ENCODE assay signal across 28 mouse cellular contexts in the genomic region with DNA sequence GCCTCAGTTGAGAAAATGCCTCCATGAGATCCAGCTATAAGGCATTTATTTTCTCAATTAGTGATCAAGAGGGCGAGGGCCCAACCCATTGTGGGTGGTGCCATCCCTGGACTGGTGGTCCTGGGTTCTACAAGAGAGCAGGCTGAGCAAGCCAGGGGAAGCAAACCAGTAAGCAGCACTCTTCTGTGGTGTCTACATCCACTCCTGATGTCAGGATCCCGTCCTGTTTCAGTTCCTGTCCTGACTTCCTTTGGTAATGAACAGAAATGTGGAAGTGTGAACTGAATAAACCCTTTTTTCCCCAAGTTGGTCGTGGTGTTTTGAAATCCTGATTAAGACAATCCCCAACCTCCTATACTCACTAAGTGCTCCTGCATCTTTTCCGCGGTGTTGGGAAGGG. TPM values are rescaled to one million over a fixed set of nuclear protein-coding genes. Genes with fewer than 3 reads are reported as not detected.
A peak's percentile ranks its signal among the peaks of the same experiment; 100 is the strongest.
DNase-seq lines count a peak whose midpoint lies in the region; ATAC-seq and TF ChIP-seq lines count a peak whose summit lies in the region.
"Had no signal": no experiment of that assay in that cellular context is flagged by ENCODE, and none has a peak within 500 bp of the region (broad histone marks: within the 10 kb centered on the region; RNA-seq: fewer than 3 reads in every experiment).

No protein-coding gene starts in this region.

- 28% methylated on average over 5 of the region's 5 CpGs for WGBS in bone marrow, adult 2 months
- 54% methylated on average over 5 of the region's 5 CpGs for WGBS in forebrain, embryonic 12.5 days

- H3K4me3 ChIP-seq in bone marrow, adult 2 months (replicated peaks; ENCODE audit: control insufficient read depth, low read depth, low read length): peak overlapping the region; percentile 31
- no peak overlapping the region for H3K4me3 ChIP-seq in forebrain, embryonic 12.5 days (replicated peaks)
- H3K4me3 ChIP-seq: embryonic facial prominence, embryonic 10.5 days; heart, adult 2 months; heart, embryonic 13.5 days; hindbrain, embryonic 12.5 days; kidney, embryonic 15.5 days; midbrain, embryonic 15.5 days; myocyte; neural tube, embryonic 13.5 days had no signal

- H3K4me2 ChIP-seq in forebrain, embryonic 12.5 days: no peak overlapping the region
- H3K4me2 ChIP-seq: hindbrain, embryonic 12.5 days; kidney, embryonic 15.5 days; midbrain, embryonic 15.5 days; neural tube, embryonic 13.5 days had no signal

- no peak for TF ChIP-seq CTCF in bone marrow, adult 2 months (IDR thresholded peaks at IDR 0.05; ENCODE audit: control insufficient read depth, insufficient read depth, low read length)

- TF ChIP-seq POLR2A in bone marrow, adult 2 months (IDR thresholded peaks at IDR 0.05; ENCODE audit: borderline replicate concordance, control insufficient read depth, low read depth, low read length): no peak

- peak; percentile 21 for DNase-seq in lung, postnatal 25 days (ENCODE audit: low spot score)
- no peak for DNase-seq in lung, postnatal 14 days
- DNase-seq in splenic B cell, adult 2 months (ENCODE audit: low read depth, low spot score): peak; percentile 51
- no peak for DNase-seq in ovary, postnatal 36 days (ENCODE audit: low spot score)
- DNase-seq: adrenal gland, postnatal 10 days; cerebellum, adult 11 months; cerebellum, adult 9-11 months; forebrain, postnatal 0 days; gastrocnemius, postnatal 14 days; heart, adult 2 months; heart, postnatal 14 days; kidney, postnatal 36 days; lung, embryonic 14.5 days; right cerebral cortex, adult 18-20 months; right cerebral cortex, postnatal 4 days had no signal

- no peak overlapping the region for H3K9ac ChIP-seq in forebrain, embryonic 12.5 days
- H3K9ac ChIP-seq: forebrain, postnatal 0 days; heart, embryonic 13.5 days; hindbrain, embryonic 12.5 days; kidney, embryonic 15.5 days; lung, embryonic 14.5 days; midbrain, embryonic 15.5 days; neural tube, embryonic 13.5 days had no signal

- peak; percentile 32 for ATAC-seq in granulocyte monocyte progenitor cell, adult 5-6 weeks (replicated peaks; ENCODE audit: poor library complexity, severe bottlenecking)
- ATAC-seq in forebrain, embryonic 12.5 days (ENCODE audit: low FRiP score): no peak
- ATAC-seq: activated CD4-positive, CD25-positive, alpha-beta regulatory T cell, adult 4 months; forebrain, postnatal 0 days; intestine, postnatal 0 days; midbrain, embryonic 15.5 days had no signal

- no peaks in the 10 kb centered on the region for H3K27me3 ChIP-seq in splenic B cell, adult 2 months (ENCODE audit: control insufficient read depth, insufficient read depth, low read length, poor library complexity, severe bottlenecking)
- peaks cover 48% of the 10 kb centered on the region for H3K27me3 ChIP-seq in forebrain, embryonic 12.5 days

- no peaks in the 10 kb centered on the region for H3K9me3 ChIP-seq in forebrain, embryonic 12.5 days
- H3K9me3 ChIP-seq: embryonic facial prominence, embryonic 10.5 days; heart, embryonic 13.5 days; hindbrain, embryonic 12.5 days; kidney, embryonic 15.5 days; megakaryocyte, embryonic 14.5 days; midbrain, embryonic 15.5 days; neural tube, embryonic 13.5 days had no signal

- H3K4me1 ChIP-seq in bone marrow, adult 2 months (ENCODE audit: control insufficient read depth, insufficient read depth, low read length): peaks cover 4% of the 10 kb centered on the region; the same call in 1 of the 2 replicates
- peaks cover 21% of the 10 kb centered on the region for H3K4me1 ChIP-seq in forebrain, embryonic 12.5 days

- H3K36me3 ChIP-seq in splenic B cell, adult 2 months (ENCODE audit: control insufficient read depth, insufficient read depth, low read length, poor library complexity, severe bottlenecking): no peaks in the 10 kb centered on the region
- no peaks in the 10 kb centered on the region for H3K36me3 ChIP-seq in forebrain, embryonic 12.5 days (replicated peaks)
- H3K36me3 ChIP-seq: embryonic facial prominence, embryonic 10.5 days; heart, embryonic 13.5 days; hindbrain, embryonic 12.5 days; kidney, embryonic 15.5 days; midbrain, embryonic 15.5 days; neural tube, embryonic 13.5 days had no signal

- peak overlapping the region; percentile 72 for H3K27ac ChIP-seq in bone marrow, adult 2 months (ENCODE audit: control insufficient read depth, insufficient read depth, low read depth, low read length, poor library complexity)
- no peak overlapping the region for H3K27ac ChIP-seq in forebrain, embryonic 12.5 days
- H3K27ac ChIP-seq: embryonic facial prominence, embryonic 10.5 days; heart, adult 2 months; heart, embryonic 13.5 days; hindbrain, embryonic 12.5 days; kidney, embryonic 15.5 days; midbrain, embryonic 15.5 days; neural tube, embryonic 13.5 days had no signal

RNA-seq across cellular contexts. Expression of gene Slc35c1, which starts 23.2 kb away (rescaled TPM):
- 8.6 and 18.5 TPM in 2 replicates for polyA plus RNA-seq in bone marrow, adult 2 months (2011; ENCODE audit: insufficient read depth, insufficient read length, low replicate concordance, missing spikeins)
- total RNA-seq in granulocyte monocyte progenitor cell, adult 5-6 weeks (2014; fragmentation: Nextera tagmentation): 84.7 and 86.6 TPM in 2 replicates
- 23.4 and 23.8 TPM in 2 replicates for total RNA-seq in granulocyte monocyte progenitor cell, adult 5-6 weeks (2017)
- 9.5 and 10.0 TPM in 2 replicates for polyA plus RNA-seq in forebrain, embryonic 12.5 days (2016; fragmentation: Nextera tagmentation; extraction: Ambion mirVana)

RNA-seq across cellular contexts. Expression of gene Cry2, which starts 49.7 kb away (rescaled TPM):
- 4.8 and 8.0 TPM in 2 replicates for polyA plus RNA-seq in bone marrow, adult 2 months (2011; ENCODE audit: insufficient read depth, insufficient read length, low replicate concordance, missing spikeins)
- total RNA-seq in granulocyte monocyte progenitor cell, adult 5-6 weeks (2014; fragmentation: Nextera tagmentation): 12.3 and 15.8 TPM in 2 replicates
- total RNA-seq in granulocyte monocyte progenitor cell, adult 5-6 weeks (2017): 8.4 and 8.7 TPM in 2 replicates
- 29.1 and 31.2 TPM in 2 replicates for polyA plus RNA-seq in forebrain, embryonic 12.5 days (2016; fragmentation: Nextera tagmentation; extraction: Ambion mirVana)

Comparison
In these comparisons a context has a peak if more than half of its experiments do, and no peak if none do; other contexts are left out.
1. DNase-seq: peak in lung, postnatal 25 days (single experiment) and splenic B cell, adult 2 months (single experiment); none in lung, postnatal 14 days (single experiment) and ovary, postnatal 36 days (single experiment).